Mouse (Mus musculus) bone marrow, adult 2 months (tissue): ENCODE data around the gene Bptf. TPM values are rescaled to one million over a fixed set of nuclear protein-coding genes. Genes with fewer than 3 reads are reported as not detected.
"Not testable (repeated sequence)": the region's sequence is repeated elsewhere in the genome, so short reads cannot be mapped to it uniquely, and the experiment has no call there.

Source experiments
- H3K27ac ChIP-seq: fragments of 200-500 bp; 2 replicates; pipeline ENCODE4 v1.5.1; 2012; ENCODE audit warnings: low read depth, mild to moderate bottlenecking, control low read depth, inconsistent platforms, low read length; ENCODE audit not compliant: control insufficient read depth, poor library complexity, insufficient read depth
- H3K4me1 ChIP-seq: fragments of 200-500 bp; 2 replicates; pipeline ENCODE4 v1.6.1; 2011; ENCODE audit warnings: low read length; ENCODE audit not compliant: control insufficient read depth, insufficient read depth
- H3K4me3 ChIP-seq: fragments of 200-500 bp; replicated peaks from 2 replicates; pipeline ENCODE3; 2011; ENCODE audit warnings: mild to moderate bottlenecking, low read depth, low read length, control low read depth; ENCODE audit not compliant: control insufficient read depth
- CTCF ChIP-seq: fragments of 200-500 bp; IDR thresholded peaks from 2 replicates; pipeline ENCODE4 v1.5.1; 2011; ENCODE audit warnings: low read length, control low read depth; ENCODE audit not compliant: control insufficient read depth, insufficient read depth
- POLR2A ChIP-seq: fragments of 200-500 bp; IDR thresholded peaks from 2 replicates; pipeline ENCODE4 v1.6.1; 2011; ENCODE audit warnings: low read depth, mild to moderate bottlenecking, control low read depth, low read length, borderline replicate concordance; ENCODE audit not compliant: control insufficient read depth
- WGBS: fragments of 180-500 bp; shearing (Covaris S2); methylation state at CpG from one replicate; pipeline ENCODE4 v1.1.7; 2018; 5-methylcytosine and 5-hydroxymethylcytosine counted together
- polyA plus RNA-seq: library from polyadenylated mRNA; stranded (reverse); fragments of >200 nt; gene quantifications from 2 replicates; pipeline ENCODE4 v1.2.4, GENCODE M21; 2011; ENCODE audit warnings: low replicate concordance; ENCODE audit not compliant: missing spikeins, insufficient read depth, insufficient read length

The Bptf gene
- polyA plus RNA-seq, 1 experiment = 43.4 TPM

GRCm38 (mm10) chr11:106999151-106999948, 132.6 kb downstream of the Bptf start, which contains the start of gene Kpna2:
Kpna2 (minus strand) TSS chr11:106999541.
- under 1% methylated on average over 60 of the region's 62 CpGs for WGBS
- TF ChIP-seq CTCF = no peak
- TF ChIP-seq POLR2A = peak; percentile 73
- H3K27ac ChIP-seq = peak within 1 kb of the TSS; percentile 84
- H3K4me1 ChIP-seq = peaks cover 2% of the 10 kb centered on the region; the same call in 1 of the 2 replicates
- H3K4me3 ChIP-seq = peak within 1 kb of the TSS; percentile 86

GRCm38 (mm10) chr11:106998651-106999150, 133.2 kb downstream of the Bptf start:
- WGBS = 1% methylated on average over 26 of the region's 26 CpGs
- TF ChIP-seq POLR2A = no peak
- no peak for TF ChIP-seq CTCF

GRCm38 (mm10) chr11:106997976-106998375, 134.0 kb downstream of the Bptf start:
- H3K4me1 ChIP-seq = peaks cover 2% of the 10 kb centered on the region; the same call in 1 of the 2 replicates
- H3K4me3 ChIP-seq = peak overlapping the region; percentile 86
- WGBS = 32% methylated on average over 5 of the region's 5 CpGs
- TF ChIP-seq CTCF (no peak), POLR2A (no peak)
- no peak overlapping the region for H3K27ac ChIP-seq

More at GRCm38 (mm10) chr11:106998651-106999150, 133.2 kb downstream of the Bptf start:
- peak overlapping the region; percentile 84 for H3K27ac ChIP-seq
- peaks cover 2% of the 10 kb centered on the region; the same call in 1 of the 2 replicates for H3K4me1 ChIP-seq
- H3K4me3 ChIP-seq = peak overlapping the region; percentile 86

GRCm38 (mm10) chr11:106996492-106996891, 135.4 kb downstream of the Bptf start:
- 61% methylated on average over 7 of the region's 7 CpGs for WGBS
- H3K4me3 ChIP-seq, H3K4me1 ChIP-seq, H3K27ac ChIP-seq: not testable (repeated sequence)

GRCm38 (mm10) chr11:106994246-106995085, 137.5 kb downstream of the Bptf start:
- peaks cover 2% of the 10 kb centered on the region; the same call in 1 of the 2 replicates for H3K4me1 ChIP-seq
- no peak overlapping the region for H3K4me3 ChIP-seq
- TF ChIP-seq POLR2A = no peak
- peak overlapping the region; percentile 11; the same call in 1 of the 2 replicates for H3K27ac ChIP-seq
- 24% methylated on average over 3 of the region's 3 CpGs for WGBS

GRCm38 (mm10) chr11:106987384-106987783, 144.5 kb downstream of the Bptf start:
- no peak overlapping the region for H3K4me3 ChIP-seq
- H3K4me1 ChIP-seq = no peaks in the 10 kb centered on the region
- no peak overlapping the region for H3K27ac ChIP-seq
- TF ChIP-seq POLR2A = no peak
- no peak for TF ChIP-seq CTCF
- WGBS = 79% methylated on average over 2 of the region's 2 CpGs

GRCm38 (mm10) chr11:106985979-106986604, 145.8 kb downstream of the Bptf start:
- H3K4me1 ChIP-seq, H3K4me3 ChIP-seq, H3K27ac ChIP-seq: not testable (repeated sequence)
- WGBS = 85% methylated on average over 9 of the region's 9 CpGs

Other genes with a start within 250 kb of the Bptf start
- 12.4 and 34.6 TPM in 2 replicates for gene Smurf2, start 211.4 kb downstream of the Bptf start, polyA plus RNA-seq
- 46.9 and 70.5 TPM in 2 replicates for gene Kpna2, start 132.6 kb downstream of the Bptf start, polyA plus RNA-seq
- gene 1810010H24Rik, start 106.4 kb downstream of the Bptf start, polyA plus RNA-seq = 0.90 TPM in 1 of 2 replicates, not detected in the other
- gene Nol11, start 57.3 kb upstream of the Bptf start, polyA plus RNA-seq = 8.4 and 27.2 TPM in 2 replicates